Comparison of ENCODE assay signal across 15 mouse cellular contexts in genomic region chr1:90698618-90699017, GRCm38 (mm10).
"Had no signal": no experiment of that assay in that cellular context is flagged by ENCODE, and none has a peak within 500 bp of the region (broad histone marks: within the 10 kb centered on the region; RNA-seq: fewer than 3 reads in every experiment).

No protein-coding gene starts in this region.

- H3K4me3 ChIP-seq: neural tube, embryonic 12.5 days; neural tube, embryonic 13.5 days; neural tube, embryonic 15.5 days; stomach, embryonic 15.5 days had no signal

- H3K27me3 ChIP-seq: neural tube, embryonic 12.5 days; neural tube, embryonic 13.5 days; neural tube, embryonic 15.5 days; stomach, embryonic 15.5 days had no signal

- DNase-seq: retina, postnatal 1 day; right cerebral cortex, adult 18-20 months; right cerebral cortex, postnatal 14 days; right cerebral cortex, postnatal 25 days; right cerebral cortex, postnatal 4 days; spleen, adult 18-20 months; thymus, adult 18-20 months; thymus, adult 2 months; thymus, postnatal 14 days; thymus, postnatal 25 days; thymus, postnatal 36 days had no signal

- H3K4me2 ChIP-seq: neural tube, embryonic 12.5 days; neural tube, embryonic 13.5 days; neural tube, embryonic 15.5 days; stomach, embryonic 15.5 days had no signal

- H3K9ac ChIP-seq: neural tube, embryonic 12.5 days; neural tube, embryonic 13.5 days; neural tube, embryonic 15.5 days; stomach, embryonic 15.5 days had no signal

- H3K36me3 ChIP-seq: neural tube, embryonic 12.5 days; neural tube, embryonic 13.5 days; neural tube, embryonic 15.5 days; stomach, embryonic 15.5 days had no signal

- H3K27ac ChIP-seq: neural tube, embryonic 12.5 days; neural tube, embryonic 13.5 days; neural tube, embryonic 15.5 days; stomach, embryonic 15.5 days had no signal

- H3K4me1 ChIP-seq: neural tube, embryonic 12.5 days; neural tube, embryonic 13.5 days; neural tube, embryonic 15.5 days had no signal

- H3K9me3 ChIP-seq: neural tube, embryonic 12.5 days; neural tube, embryonic 13.5 days; neural tube, embryonic 15.5 days; stomach, embryonic 15.5 days had no signal
